Mouse (Mus musculus) ZHBTc4 (cell line): ENCODE measurements around the gene Gm6169.
A peak's percentile ranks its signal among the peaks of the same experiment; 100 is the strongest.

ENCODE experiments used
- DNase-seq: peaks from one replicate; pipeline ENCODE4 v3.0.0-alpha.2; 2011; ENCODE audit warnings: low read depth, low spot score

Gm6169 gene

DNA sequence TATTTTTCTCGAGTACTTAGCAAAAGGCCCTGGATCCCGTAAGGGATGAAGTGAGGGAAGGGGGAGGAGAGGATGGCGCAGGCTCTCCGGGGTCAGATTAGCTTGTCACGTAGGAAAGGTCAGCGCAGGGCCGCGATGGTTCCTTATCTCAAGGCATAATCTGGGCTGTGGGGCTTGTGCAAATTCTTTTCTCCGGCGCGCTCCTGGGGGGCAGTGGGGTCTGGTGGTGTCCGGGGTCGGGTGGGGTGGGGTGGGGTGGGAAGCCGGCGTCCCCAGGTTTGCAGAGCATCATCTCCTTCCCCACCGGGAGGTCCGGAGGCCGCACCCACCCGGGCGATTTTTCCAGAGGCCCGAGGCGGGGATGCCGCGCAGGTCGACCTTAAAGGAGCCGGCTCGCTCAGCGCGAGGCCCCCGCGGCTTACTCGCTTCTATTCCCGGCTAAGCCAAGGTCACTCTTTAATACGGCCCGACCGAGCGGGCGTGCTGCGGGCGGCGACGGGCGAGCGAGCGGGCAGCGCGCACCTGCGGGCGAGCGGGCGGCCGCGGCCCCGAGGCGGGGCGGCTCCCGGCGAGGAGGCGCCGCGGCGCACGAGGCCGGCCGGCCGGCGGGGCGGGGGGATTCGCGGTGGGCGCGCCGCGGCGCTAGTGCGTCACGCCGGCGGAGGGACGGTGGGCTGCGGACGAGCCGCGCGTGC is 28.0 kb downstream of the Gm6169 start:
- peak; percentile 90 for DNase-seq

- DNase-seq, result no peak
Observed at GRCm38 (mm10) chr13:97068151-97068550, 30.9 kb downstream of the Gm6169 start.

DNA sequence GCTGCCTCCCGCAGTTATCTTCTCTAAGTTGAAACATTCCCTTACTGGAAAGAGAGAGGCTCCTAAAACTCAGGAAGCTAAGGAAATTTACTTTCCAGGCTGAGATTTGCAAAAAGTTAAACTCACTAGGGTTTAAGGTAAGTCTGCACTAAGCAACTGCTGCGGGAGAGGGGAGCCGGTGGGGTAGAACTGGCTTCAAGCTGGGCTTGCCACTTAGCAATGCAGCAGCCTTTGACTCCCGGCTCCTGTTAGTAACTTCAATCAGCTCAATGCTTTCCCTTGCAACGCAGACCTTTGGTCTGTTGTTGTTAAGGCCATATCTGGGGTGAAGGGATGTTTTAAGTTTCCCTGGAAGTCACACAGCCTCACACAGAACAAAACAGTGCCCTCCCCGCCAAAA is 31.3 kb downstream of the Gm6169 start:
- DNase-seq, result peak; percentile 63

DNA sequence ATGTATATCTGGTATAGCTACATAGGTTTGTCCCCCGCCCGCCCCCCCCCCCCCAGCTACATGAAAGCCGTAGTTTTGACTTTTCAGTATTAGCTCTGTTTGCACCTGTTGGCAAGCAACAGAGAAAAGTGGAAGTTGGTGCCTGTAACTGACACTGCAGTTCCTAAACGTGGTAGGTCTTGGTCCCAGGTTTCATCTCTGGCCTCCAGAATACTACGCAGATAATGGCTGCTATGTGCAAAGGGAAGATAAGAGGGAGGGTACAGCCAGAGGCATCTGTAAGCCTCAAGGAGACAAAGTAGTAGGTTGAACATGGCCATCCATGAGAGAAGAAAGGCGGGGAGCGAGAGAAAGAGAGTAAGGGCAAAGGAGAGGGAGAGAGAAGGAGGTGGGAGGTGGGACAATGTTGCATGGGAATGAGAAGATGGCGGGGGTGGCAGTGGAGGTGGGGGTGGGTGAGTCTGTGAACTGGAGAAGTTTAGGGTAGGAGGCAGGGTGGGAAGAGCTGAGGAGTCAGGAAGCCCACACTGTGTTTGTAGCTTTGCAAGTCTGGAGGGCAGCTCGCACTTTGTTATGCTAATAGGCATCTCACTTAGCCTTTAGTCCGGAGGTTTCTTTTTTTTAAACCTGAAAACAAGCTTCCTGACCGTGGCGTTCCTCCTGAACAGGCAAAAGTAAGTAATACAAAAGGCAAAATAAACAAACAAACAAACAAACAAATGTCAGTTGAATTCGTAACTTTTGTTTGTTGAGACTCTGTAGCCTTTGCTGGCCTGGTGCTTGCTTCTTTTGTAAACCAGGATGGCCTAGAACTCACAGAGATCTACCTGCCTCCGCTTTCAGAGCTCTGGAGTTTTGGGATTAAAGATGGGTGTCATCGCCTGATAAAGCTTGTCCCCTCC is 32.1 kb downstream of the Gm6169 start, which contains the start of gene Fam169a:
Gene Fam169a (plus strand): TSS at position 638 of the 902 bp plus-strand sequence.
- DNase-seq, result peak; percentile 92

- DNase-seq, result peak; percentile 85
Observed at GRCm38 (mm10) chr13:97064844-97065621, 34.0 kb downstream of the Gm6169 start.

GRCm38 (mm10) chr13:97064413-97064812 is 34.6 kb downstream of the Gm6169 start:
- peak; percentile 36 for DNase-seq

- DNase-seq, result no peak
Observed at GRCm38 (mm10) chr13:97063431-97063830, 35.6 kb downstream of the Gm6169 start.

DNA sequence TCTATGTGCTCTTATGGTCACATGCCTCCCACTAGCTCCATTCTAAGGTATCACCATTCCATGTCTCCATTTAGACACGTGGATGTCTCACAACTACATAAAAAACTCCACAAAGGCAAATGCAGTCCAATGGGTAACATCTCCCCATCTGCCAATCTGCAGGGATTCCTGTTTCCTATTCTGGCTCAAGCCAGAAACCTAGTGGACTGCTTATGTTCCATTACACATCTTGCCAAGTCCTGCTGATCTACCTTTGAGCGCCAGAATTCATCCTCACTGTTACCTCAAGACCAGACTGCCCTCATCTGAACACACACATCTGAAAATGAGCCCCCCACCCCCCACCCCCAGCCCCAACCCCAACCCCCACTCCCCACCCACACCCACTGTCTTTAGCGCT is 36.9 kb downstream of the Gm6169 start:
- DNase-seq, result no peak

GRCm38 (mm10) chr13:97060331-97060730 is 38.7 kb downstream of the Gm6169 start:
- DNase-seq, result no peak

DNA sequence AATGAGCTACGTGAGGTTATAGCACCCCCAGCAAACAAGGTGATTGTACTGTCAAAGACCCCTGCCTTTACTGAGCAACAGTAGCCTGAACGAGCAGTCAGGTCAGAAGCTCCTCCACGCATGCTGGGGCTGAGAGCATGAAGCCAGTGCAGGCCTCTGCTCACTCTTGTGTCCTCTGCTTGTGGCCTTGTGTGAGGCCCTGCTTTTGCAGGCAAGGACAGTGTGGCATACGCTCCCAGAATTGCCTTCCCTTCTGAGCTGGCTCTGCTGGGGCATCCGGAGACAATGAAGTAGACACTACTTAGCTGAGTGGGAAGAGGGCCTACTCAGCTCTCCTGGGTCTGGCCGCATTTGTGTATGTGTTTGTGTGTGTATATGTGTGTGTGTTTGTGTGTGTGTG is 39.3 kb downstream of the Gm6169 start:
- DNase-seq, result no peak

DNA sequence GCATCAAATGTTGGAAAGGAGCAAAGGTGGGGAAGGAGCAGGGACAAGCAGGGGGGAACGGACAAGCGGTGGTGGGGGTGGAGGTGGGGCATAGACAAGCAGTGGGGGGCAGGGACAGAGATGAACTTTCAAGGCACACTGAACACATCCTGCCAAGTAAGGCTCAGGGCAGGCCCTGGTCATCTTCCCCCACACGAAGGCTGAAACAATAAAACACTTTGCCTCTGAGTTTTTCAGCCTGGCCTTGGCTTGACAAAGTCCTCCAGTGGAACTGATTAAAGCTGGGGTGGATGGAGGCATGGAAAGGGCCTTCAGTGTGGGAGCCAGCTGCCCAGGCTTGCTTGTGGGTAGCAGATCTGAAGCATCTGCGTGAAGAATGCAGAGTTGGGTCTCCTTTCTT is 41.2 kb downstream of the Gm6169 start:
- no peak for DNase-seq

- DNase-seq, result no peak
Observed at GRCm38 (mm10) chr13:97053844-97054243, 45.2 kb downstream of the Gm6169 start.

DNA sequence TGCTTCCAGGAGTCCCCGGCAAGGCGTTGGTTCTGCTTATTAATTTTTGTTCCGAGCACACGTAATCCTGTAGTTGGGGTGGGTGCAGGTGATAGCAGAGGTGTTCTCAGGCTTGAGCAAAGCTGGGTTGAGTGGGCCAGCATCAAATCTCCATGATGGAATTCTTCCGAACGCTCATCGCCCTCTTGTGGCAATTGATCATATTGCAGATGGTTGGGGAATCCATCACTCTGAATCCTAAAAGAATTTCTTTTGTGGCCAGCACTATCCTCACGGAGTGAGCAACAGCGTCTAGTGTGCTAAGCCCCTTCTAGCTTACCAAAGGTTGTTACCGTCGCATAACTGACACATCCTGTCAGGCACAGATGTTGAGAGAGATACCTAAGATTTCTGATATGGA is 46.4 kb downstream of the Gm6169 start:
- DNase-seq, result peak; percentile 86

- DNase-seq, result no peak
Observed at GRCm38 (mm10) chr13:97051158-97051557, 47.9 kb downstream of the Gm6169 start.
